Mouse (Mus musculus) ZHBTc4 (cell line): ENCODE measurements around the gene Zfp943.

Experiments used
- DNase-seq: peaks from one replicate; pipeline ENCODE4 v3.0.0-alpha.2; 2011; ENCODE audit warnings: low read depth, low spot score

The Zfp943 gene

DNA sequence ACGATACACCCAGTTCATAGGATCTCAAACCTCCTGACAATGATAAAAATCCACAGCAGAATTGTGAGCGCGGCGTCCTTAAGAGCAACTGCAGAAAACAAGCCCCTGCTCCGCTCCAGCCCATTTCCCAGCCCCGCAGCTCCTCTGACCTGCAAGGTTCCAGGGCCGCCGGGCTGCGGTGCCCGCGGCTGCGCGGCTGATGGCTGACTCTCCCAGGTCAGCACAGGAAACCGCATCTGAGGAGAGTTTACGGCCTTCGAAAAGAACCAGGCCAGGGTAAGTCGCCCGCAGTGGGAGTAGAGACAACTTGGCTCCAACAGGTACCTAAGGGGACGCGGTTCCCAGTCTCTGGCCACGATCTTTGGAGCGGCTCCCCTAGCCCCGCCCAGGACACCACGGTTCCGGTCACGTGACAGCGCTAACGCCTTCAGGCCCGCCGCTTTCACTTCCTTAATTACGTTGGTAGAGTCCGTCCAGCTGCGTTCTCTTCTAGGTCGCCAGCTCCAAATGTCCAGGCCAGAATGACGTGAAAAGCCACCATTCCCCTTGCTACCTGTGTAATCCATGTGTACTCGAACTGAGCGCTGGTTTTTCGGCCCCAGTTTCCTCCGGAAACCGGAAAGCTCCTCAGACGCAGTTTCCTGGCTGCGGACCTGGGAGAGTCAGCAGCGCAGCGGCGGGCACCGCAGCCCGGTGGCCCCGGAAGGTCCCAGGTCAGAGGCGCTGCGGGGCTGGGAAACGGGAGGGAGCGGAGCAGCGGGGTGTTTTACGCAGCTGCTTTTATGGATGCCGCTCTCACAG is at the start of gene Zfp943, which contains the start of gene Zfp942:
TSS of gene Zfp943 (plus strand) at position 446 of the 801 bp plus-strand sequence.
TSS of gene Zfp942 (minus strand) at position 358 of the 801 bp plus-strand sequence.
- peak; percentile 80 for DNase-seq

DNA sequence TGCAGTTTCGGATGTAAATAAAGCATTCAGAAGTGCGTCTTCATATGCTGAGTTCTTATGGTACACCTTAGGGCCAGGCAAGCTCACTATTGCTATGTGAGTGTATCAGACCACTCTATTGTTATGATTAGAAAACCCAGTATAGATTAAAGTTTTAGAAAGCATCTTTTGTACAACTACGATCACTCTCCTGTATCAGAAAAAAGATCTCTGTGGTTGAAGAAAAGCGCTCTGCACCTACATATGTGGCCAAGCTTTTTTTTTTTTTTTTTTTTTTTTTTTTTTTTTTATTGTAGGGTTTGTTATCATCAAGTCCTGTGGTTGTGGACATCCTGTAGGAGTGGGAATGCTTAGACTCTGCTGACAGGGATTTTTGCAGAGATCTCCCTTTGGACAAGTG is 950 bp downstream of the Zfp943 start:
- DNase-seq = no peak

DNA sequence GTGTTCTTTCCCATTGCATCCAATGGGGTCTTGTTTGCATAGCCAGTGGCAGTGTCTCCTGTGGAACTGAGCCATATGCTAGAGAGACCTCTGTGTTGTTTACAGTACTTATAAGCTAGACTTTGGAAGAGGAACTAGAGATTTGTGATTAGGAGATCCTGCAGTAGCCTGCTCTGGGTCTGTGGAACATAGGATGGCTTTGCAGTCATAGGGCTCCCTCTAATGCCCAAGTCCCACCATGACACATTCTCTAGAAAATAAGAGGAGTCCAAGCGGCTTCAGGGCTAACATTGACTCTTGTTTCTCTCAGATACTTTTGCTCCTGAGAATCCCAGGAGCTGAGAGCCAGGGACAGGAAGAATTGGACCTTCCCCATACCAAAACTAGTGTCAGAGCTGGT is 73.2 kb downstream of the Zfp943 start:
- peak; percentile 16 for DNase-seq

DNA sequence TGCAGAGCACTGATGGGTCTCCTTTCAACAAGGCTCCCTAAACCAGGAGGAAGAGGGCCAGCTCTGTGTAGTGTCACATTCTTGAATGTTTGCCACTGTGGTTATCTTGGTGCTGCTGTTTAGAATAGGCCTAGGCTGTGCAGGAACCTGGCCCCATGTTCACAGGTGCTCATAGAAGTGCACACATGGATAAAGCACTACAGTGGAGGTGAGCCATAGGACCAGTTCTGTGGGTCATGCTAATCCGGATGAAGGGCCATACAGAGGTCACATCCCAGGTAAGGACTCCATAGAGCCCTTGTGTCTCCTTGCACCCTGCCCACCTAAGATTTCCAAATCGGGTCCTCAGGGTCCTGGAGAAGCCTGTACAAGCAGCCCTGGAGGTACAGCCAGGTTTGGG is 87.1 kb downstream of the Zfp943 start:
- no peak for DNase-seq

DNA sequence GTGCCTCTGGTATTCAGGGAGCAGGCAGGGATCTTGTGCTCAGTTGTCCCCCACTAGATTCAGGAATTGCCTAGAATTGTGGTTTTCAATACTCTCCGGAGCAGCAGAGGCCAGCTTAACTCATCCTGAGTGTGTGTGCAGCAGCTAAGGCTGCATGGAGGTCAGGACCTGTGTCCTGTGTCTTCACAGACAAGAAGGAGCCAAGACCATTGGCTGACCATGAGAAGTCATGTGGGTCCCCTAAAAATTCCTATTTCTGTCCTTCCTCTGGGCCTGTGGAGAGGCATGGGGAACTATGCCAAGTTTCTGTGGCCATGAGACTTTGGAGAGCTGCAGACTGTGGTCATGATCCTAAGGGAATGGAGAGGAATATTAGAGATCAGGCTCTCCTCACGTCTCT is 90.9 kb downstream of the Zfp943 start:
- no peak for DNase-seq

DNA sequence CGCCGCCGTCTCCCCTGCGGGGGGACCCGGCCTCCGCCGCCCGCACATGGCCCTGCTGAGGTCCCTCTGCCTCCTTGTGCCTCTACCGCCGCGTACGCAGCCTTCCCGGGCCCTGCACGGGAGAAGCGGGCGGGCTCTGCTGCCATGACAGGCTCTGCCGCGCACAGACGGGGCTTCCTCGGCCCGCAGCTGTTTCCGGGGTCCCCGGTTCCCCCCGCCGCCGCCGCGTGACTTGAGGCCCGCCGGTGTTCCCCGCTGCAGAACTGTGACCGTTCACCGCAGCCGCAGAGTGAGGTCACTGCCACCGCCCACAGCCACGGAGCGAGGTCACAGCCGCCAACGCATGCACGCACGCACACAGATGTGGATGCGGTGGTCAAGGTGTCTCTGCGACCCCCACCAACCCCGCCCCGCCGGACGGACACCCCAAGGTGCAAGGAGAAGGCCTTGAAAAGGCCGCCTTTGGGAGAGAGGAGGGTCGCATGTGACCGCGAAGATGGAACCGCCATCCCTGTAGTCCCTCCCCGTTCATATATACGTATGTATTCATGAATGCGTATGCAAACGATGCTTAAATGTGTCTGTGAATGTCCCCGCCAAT is 118.8 kb downstream of the Zfp943 start:
- DNase-seq = peak; percentile 45

DNA sequence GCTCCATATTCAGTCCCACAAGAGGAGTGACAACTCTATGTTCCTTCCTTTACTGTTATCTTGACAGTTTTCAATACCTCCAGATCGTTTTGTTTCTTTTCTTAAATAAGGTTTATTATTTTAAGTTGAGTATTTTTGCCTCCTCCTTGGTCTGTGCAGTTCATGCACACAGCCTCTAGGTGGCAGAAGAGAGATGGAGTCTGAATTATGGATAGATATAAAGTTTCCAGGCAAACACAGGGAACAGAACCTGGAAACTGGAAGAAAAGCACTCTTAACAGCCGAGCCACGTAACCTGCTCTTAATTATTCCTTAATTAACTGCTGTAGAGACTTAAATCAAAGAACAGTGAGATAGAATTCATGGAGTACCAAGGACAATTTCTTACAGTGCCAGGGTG is 120.9 kb downstream of the Zfp943 start:
- DNase-seq = peak; percentile 42

DNA sequence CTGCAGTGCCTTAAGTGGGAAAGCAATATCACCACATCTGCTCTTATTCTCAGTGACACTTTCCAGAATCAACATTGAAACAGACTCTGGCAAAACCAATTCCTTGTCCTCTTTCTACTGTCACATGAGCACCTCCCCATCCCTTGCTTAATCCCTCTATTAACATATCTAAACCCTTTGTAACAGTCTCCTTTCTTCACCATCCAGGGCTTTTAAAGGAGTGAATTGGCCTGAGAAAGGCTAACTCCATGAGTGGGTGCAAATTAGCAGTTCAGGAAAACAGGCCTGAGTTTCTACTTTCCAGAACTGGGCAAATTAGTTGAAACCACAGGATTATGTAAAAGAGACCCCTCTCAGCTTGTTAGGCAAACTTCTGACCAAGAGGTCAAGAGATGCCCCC is 156.4 kb downstream of the Zfp943 start:
- DNase-seq = peak; percentile 79
